In the genomic region with DNA sequence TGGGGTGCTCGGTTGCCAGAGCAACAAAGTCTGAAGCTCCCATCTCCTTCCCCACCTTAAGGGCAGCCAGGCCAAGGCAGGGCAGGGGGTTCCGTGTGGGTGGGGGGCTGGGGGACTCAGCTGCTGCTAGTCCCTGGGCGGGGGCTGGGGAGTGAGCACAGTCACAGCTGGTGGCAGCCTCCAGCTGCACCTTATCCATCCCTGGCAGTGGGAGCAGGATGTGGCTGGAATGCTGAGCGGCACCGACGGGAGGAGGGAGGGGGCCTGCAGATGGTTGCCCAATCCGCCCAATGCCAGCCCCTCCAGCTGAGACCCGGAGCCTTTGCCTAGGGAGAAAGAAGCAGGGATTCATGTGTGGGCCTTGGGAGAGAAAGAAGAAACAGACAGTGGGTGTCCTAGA, we compare ENCODE assay signal across 1 mouse cellular context.
TF ChIP-seq lines count a peak whose summit lies in the region.

No protein-coding gene starts in this region.

TF ChIP-seq in ES-E14, 5 proteins besides CTCF, POLR2A, EP300 and RAD21:
- TF ChIP-seq ZC3H11A (IDR thresholded peaks at IDR 0.05; ENCODE audit: borderline replicate concordance, low read depth, low read length), result no peak
- no peak for TF ChIP-seq ZNF384 (IDR thresholded peaks at IDR 0.05; ENCODE audit: low read depth, low read length)
- no peak for TF ChIP-seq CHD2 (IDR thresholded peaks at IDR 0.05; ENCODE audit: low read depth, low read length)
- no peak for TF ChIP-seq MAFK (IDR thresholded peaks at IDR 0.05; ENCODE audit: insufficient read depth, low read depth, low read length)
- TF ChIP-seq HCFC1 (IDR thresholded peaks at IDR 0.05; ENCODE audit: borderline replicate concordance, insufficient read depth, low read length), result no peak
